In the genomic region with DNA sequence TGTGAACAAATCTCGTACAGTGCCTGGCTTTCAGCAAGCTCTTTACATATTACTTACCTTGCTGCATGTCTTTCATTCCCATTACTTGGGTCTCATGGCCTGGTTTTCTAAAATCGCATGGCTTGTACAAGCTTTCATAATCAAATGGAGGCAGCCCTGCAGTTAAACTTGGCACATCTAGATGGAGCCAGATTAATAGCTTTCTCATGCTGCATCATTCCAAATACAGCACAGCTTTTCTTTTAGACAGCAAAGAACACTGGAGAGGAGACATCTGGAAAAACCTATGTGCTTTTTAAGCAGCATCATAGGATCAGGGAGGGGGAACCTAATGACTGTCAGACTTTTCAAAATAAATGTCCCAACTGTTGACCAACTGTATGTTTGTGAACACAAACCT, we compare ENCODE assay signal across 11 mouse cellular contexts. TPM values are rescaled to one million over a fixed set of nuclear protein-coding genes. Genes with fewer than 3 reads are reported as not detected.
DNase-seq lines count a peak whose midpoint lies in the region; ATAC-seq and TF ChIP-seq lines count a peak whose summit lies in the region.
"Had no signal": no experiment of that assay in that cellular context is flagged by ENCODE, and none has a peak within 500 bp of the region (broad histone marks: within the 10 kb centered on the region; RNA-seq: fewer than 3 reads in every experiment).

No protein-coding gene starts in this region.

- no peak overlapping the region for H3K9ac ChIP-seq in hindbrain, embryonic 16.5 days (ENCODE audit: low read depth, low read length)
- H3K9ac ChIP-seq in hindbrain, embryonic 11.5 days (ENCODE audit: low read depth, low read length), result no peak overlapping the region
- H3K9ac ChIP-seq in lung, embryonic 14.5 days, result no peak overlapping the region
- H3K9ac ChIP-seq: heart, embryonic 15.5 days had no signal

- no peak overlapping the region for H3K4me2 ChIP-seq in hindbrain, embryonic 16.5 days (ENCODE audit: low read length)
- H3K4me2 ChIP-seq in hindbrain, embryonic 11.5 days (replicated peaks; ENCODE audit: low read depth, low read length), result no peak overlapping the region
- no peak overlapping the region for H3K4me2 ChIP-seq in lung, embryonic 14.5 days
- H3K4me2 ChIP-seq: heart, embryonic 15.5 days had no signal

- no peaks in the 10 kb centered on the region for H3K27me3 ChIP-seq in hindbrain, embryonic 16.5 days (replicated peaks; ENCODE audit: control insufficient read depth, insufficient read depth, low read length)
- H3K27me3 ChIP-seq in hindbrain, embryonic 11.5 days (ENCODE audit: control insufficient read depth, insufficient read depth, low read length), result no peaks in the 10 kb centered on the region
- no peaks in the 10 kb centered on the region for H3K27me3 ChIP-seq in lung, embryonic 14.5 days (ENCODE audit: insufficient read depth, low read length)
- H3K27me3 ChIP-seq: heart, embryonic 15.5 days had no signal

- no peaks in the 10 kb centered on the region for H3K36me3 ChIP-seq in hindbrain, embryonic 16.5 days (ENCODE audit: control insufficient read depth, insufficient read depth, low read length)
- H3K36me3 ChIP-seq in hindbrain, embryonic 11.5 days (ENCODE audit: control insufficient read depth, insufficient read depth, low read length), result no peaks in the 10 kb centered on the region
- H3K36me3 ChIP-seq in lung, embryonic 14.5 days (ENCODE audit: insufficient read depth), result no peaks in the 10 kb centered on the region
- H3K36me3 ChIP-seq: heart, embryonic 15.5 days had no signal

- peak; percentile 21; the same call in 1 of the 2 replicates for TF ChIP-seq CTCF in lung, embryonic 14.5 days (IDR thresholded peaks at IDR 0.05; ENCODE audit: low read depth)
- no peak for TF ChIP-seq CTCF in lung, adult 2 months (IDR thresholded peaks at IDR 0.05; ENCODE audit: insufficient read depth, low read length)
- peak; percentile 22; the same call in 1 of the 2 replicates for TF ChIP-seq CTCF in cortical plate, adult 2 months (IDR thresholded peaks at IDR 0.05; ENCODE audit: extremely low read depth, insufficient read depth, low read length)

- no peaks in the 10 kb centered on the region for H3K4me1 ChIP-seq in hindbrain, embryonic 16.5 days (ENCODE audit: control insufficient read depth, insufficient read depth, low read depth, low read length)
- H3K4me1 ChIP-seq in hindbrain, embryonic 11.5 days (replicated peaks; ENCODE audit: control insufficient read depth, insufficient read depth, low read length), result no peaks in the 10 kb centered on the region
- H3K4me1 ChIP-seq in lung, embryonic 14.5 days (ENCODE audit: insufficient read depth), result no peaks in the 10 kb centered on the region
- H3K4me1 ChIP-seq in lung, adult 2 months (ENCODE audit: control insufficient read depth, insufficient read depth, low read length), result no peaks in the 10 kb centered on the region; the same call in none of the 2 replicates
- H3K4me1 ChIP-seq in cortical plate, adult 2 months (ENCODE audit: control insufficient read depth, insufficient read depth, low read length), result no peaks in the 10 kb centered on the region
- H3K4me1 ChIP-seq: heart, embryonic 15.5 days had no signal

- DNase-seq in cerebellum, adult 9-10 months, result peak; percentile 29
- DNase-seq in cerebellum, adult 11 months, result no peak
- no peak for DNase-seq in hindbrain, embryonic 11.5 days (ENCODE audit: low spot score)
- peak; percentile 44 for DNase-seq in lung, embryonic 14.5 days
- no peak for DNase-seq in lung, adult 2 months

- 59% methylated on average over 2 of the region's 2 CpGs for WGBS in hindbrain, embryonic 16.5 days
- 86% methylated on average over 2 of the region's 2 CpGs for WGBS in hindbrain, embryonic 11.5 days
- 57% methylated on average over 2 of the region's 2 CpGs for WGBS in lung, embryonic 14.5 days
- 52% methylated on average over 2 of the region's 2 CpGs for WGBS in lung, adult 2 months

- no peak overlapping the region for H3K4me3 ChIP-seq in hindbrain, embryonic 16.5 days (ENCODE audit: low read length)
- H3K4me3 ChIP-seq in hindbrain, embryonic 11.5 days (ENCODE audit: low read depth, low read length), result no peak overlapping the region
- H3K4me3 ChIP-seq in lung, embryonic 14.5 days (ENCODE audit: low read depth, low read length), result no peak overlapping the region
- H3K4me3 ChIP-seq in lung, adult 2 months (replicated peaks; ENCODE audit: extremely low read depth, low read depth, low read length), result no peak overlapping the region
- no peak overlapping the region for H3K4me3 ChIP-seq in cortical plate, adult 2 months (ENCODE audit: insufficient read depth, low read length)
- H3K4me3 ChIP-seq: heart, embryonic 15.5 days; myocyte had no signal

- TF ChIP-seq POLR2A in lung, adult 2 months (IDR thresholded peaks at IDR 0.05; ENCODE audit: borderline replicate concordance, extremely low read depth, low read depth, low read length), result no peak
- TF ChIP-seq POLR2A in cortical plate, adult 2 months (IDR thresholded peaks at IDR 0.05; ENCODE audit: extremely low read depth, insufficient read depth, low read length), result no peak

- no peaks in the 10 kb centered on the region for H3K9me3 ChIP-seq in hindbrain, embryonic 16.5 days (ENCODE audit: control insufficient read depth, low read length)
- no peaks in the 10 kb centered on the region for H3K9me3 ChIP-seq in hindbrain, embryonic 11.5 days (ENCODE audit: control insufficient read depth, low read length)
- no peaks in the 10 kb centered on the region for H3K9me3 ChIP-seq in lung, embryonic 14.5 days (ENCODE audit: low read depth, low read length)
- H3K9me3 ChIP-seq: heart, embryonic 15.5 days had no signal

- no peak overlapping the region for H3K27ac ChIP-seq in hindbrain, embryonic 16.5 days (ENCODE audit: low read depth, low read length)
- no peak overlapping the region for H3K27ac ChIP-seq in hindbrain, embryonic 11.5 days (ENCODE audit: low read depth, low read length)
- no peak overlapping the region for H3K27ac ChIP-seq in lung, embryonic 14.5 days (ENCODE audit: low read depth)
- no peak overlapping the region for H3K27ac ChIP-seq in cortical plate, adult 2 months (ENCODE audit: insufficient read depth, low read length)
- H3K27ac ChIP-seq: heart, embryonic 15.5 days had no signal

- ATAC-seq in hindbrain, embryonic 16.5 days, result peak; percentile 69; the same call in 1 of the 2 replicates
- ATAC-seq in hindbrain, embryonic 11.5 days (ENCODE audit: low FRiP score), result no peak
- ATAC-seq in lung, embryonic 14.5 days (ENCODE audit: insufficient read depth), result no peak
- no peak for ATAC-seq in inflammation-experienced regulatory T-cells, adult 6 months

RNA-seq across cellular contexts. Expression of a gene that starts 16.3 kb away (rescaled TPM):
- 29.3 and 30.1 TPM in 2 replicates for polyA plus RNA-seq in hindbrain, embryonic 16.5 days (2015; fragmentation: Nextera tagmentation; extraction: Ambion mirVana)
- 40.7 and 41.6 TPM in 2 replicates for polyA plus RNA-seq in hindbrain, embryonic 11.5 days (2014; fragmentation: Nextera tagmentation; extraction: Ambion mirVana)
- polyA plus RNA-seq in lung, embryonic 14.5 days (2014; fragmentation: Nextera tagmentation; extraction: Ambion mirVana), result 15.1 and 15.6 TPM in 2 replicates
- 1.1 and 2.2 TPM in 2 replicates for polyA plus RNA-seq in lung, adult 2 months (2012; rRNA removed)
- polyA plus RNA-seq in cortical plate, adult 2 months (2012; rRNA removed), result 14.2 and 14.4 TPM in 2 replicates
- 1 to 10 TPM; 3.4 to 5.6 (median 4.3) TPM for polyA plus RNA-seq in inflammation-experienced regulatory T-cells, adult 6 months (2017; shearing (Covaris generic))

RNA-seq across cellular contexts. Expression of a gene that starts 19.1 kb away (rescaled TPM):
- 0.06 TPM in 1 of 2 replicates, not detected in the other for polyA plus RNA-seq in hindbrain, embryonic 16.5 days (2015; fragmentation: Nextera tagmentation; extraction: Ambion mirVana)
- not detected in 2 replicates for polyA plus RNA-seq in hindbrain, embryonic 11.5 days (2014; fragmentation: Nextera tagmentation; extraction: Ambion mirVana)
- not detected in 2 replicates for polyA plus RNA-seq in lung, embryonic 14.5 days (2014; fragmentation: Nextera tagmentation; extraction: Ambion mirVana)
- 0.21 TPM in 1 of 2 replicates, not detected in the other for polyA plus RNA-seq in lung, adult 2 months (2012; rRNA removed)
- not detected in 2 replicates for polyA plus RNA-seq in cortical plate, adult 2 months (2012; rRNA removed)
- not detected for polyA plus RNA-seq in inflammation-experienced regulatory T-cells, adult 6 months (2017; shearing (Covaris generic))
- polyA plus RNA-seq: heart, embryonic 15.5 days; kidney, embryonic 14.5 days; myocyte had no signal

Comparison
In these comparisons a context has a peak if more than half of its experiments do, and no peak if none do; other contexts are left out.
1. DNase-seq: peak in cerebellum, adult 9-10 months (single experiment) and lung, embryonic 14.5 days (single experiment); none in cerebellum, adult 11 months (single experiment), hindbrain, embryonic 11.5 days (single experiment) and lung, adult 2 months (single experiment).